Mouse (Mus musculus): ENCODE data around the gene Slc12a8.

Gene Slc12a8

GRCm38 (mm10) chr16:33610466-33610865 is 93.3 kb downstream of the Slc12a8 start:
- no peak for DNase-seq (ENCODE audit: low read depth, low spot score)

- no peak for DNase-seq (ENCODE audit: low read depth, low spot score)
These were observed 94.2 kb downstream of the Slc12a8 start for GRCm38 (mm10) chr16:33611291-33611690.

- DNase-seq (ENCODE audit: low read depth, low spot score): no peak
These were observed 95.1 kb downstream of the Slc12a8 start for GRCm38 (mm10) chr16:33612056-33612770.

- no peak for DNase-seq (ENCODE audit: low read depth, low spot score)
These were observed 98.9 kb downstream of the Slc12a8 start for GRCm38 (mm10) chr16:33615986-33616385.

GRCm38 (mm10) chr16:33621836-33622235 is 104.7 kb downstream of the Slc12a8 start:
- DNase-seq (ENCODE audit: low read depth, low spot score): no peak

GRCm38 (mm10) chr16:33624586-33624985 is 107.5 kb downstream of the Slc12a8 start:
- no peak for DNase-seq (ENCODE audit: low read depth, low spot score)

- DNase-seq (ENCODE audit: low read depth, low spot score): no peak
These were observed 112.4 kb downstream of the Slc12a8 start for GRCm38 (mm10) chr16:33629539-33629938.

GRCm38 (mm10) chr16:33635836-33636595 is 118.9 kb downstream of the Slc12a8 start:
- DNase-seq (ENCODE audit: low read depth, low spot score): no peak

GRCm38 (mm10) chr16:33641779-33642178 is 124.7 kb downstream of the Slc12a8 start:
- no peak for DNase-seq (ENCODE audit: low read depth, low spot score)

- DNase-seq (ENCODE audit: low read depth, low spot score): no peak
These were observed 136.0 kb downstream of the Slc12a8 start for GRCm38 (mm10) chr16:33653116-33653515.

- no peak for DNase-seq (ENCODE audit: low read depth, low spot score)
These were observed 138.3 kb downstream of the Slc12a8 start for GRCm38 (mm10) chr16:33655443-33655842.

- DNase-seq (ENCODE audit: low read depth, low spot score): no peak
These were observed 140.1 kb downstream of the Slc12a8 start for GRCm38 (mm10) chr16:33657191-33657590.

GRCm38 (mm10) chr16:33658121-33658520 is 141.0 kb downstream of the Slc12a8 start:
- DNase-seq (ENCODE audit: low read depth, low spot score): no peak

GRCm38 (mm10) chr16:33659521-33659920 is 142.4 kb downstream of the Slc12a8 start:
- no peak for DNase-seq (ENCODE audit: low read depth, low spot score)

- no peak for DNase-seq (ENCODE audit: low read depth, low spot score)
These were observed 143.0 kb downstream of the Slc12a8 start for GRCm38 (mm10) chr16:33660125-33660524.

GRCm38 (mm10) chr16:33662841-33663240 is 145.7 kb downstream of the Slc12a8 start:
- no peak for DNase-seq (ENCODE audit: low read depth, low spot score)

GRCm38 (mm10) chr16:33666226-33666625 is 149.1 kb downstream of the Slc12a8 start:
- no peak for DNase-seq (ENCODE audit: low read depth, low spot score)

- no peak for DNase-seq (ENCODE audit: low read depth, low spot score)
These were observed 149.9 kb downstream of the Slc12a8 start for GRCm38 (mm10) chr16:33666985-33667538.

- DNase-seq (ENCODE audit: low read depth, low spot score): no peak
These were observed 151.3 kb downstream of the Slc12a8 start for GRCm38 (mm10) chr16:33668448-33668847.

- no peak for DNase-seq (ENCODE audit: low read depth, low spot score)
These were observed 151.9 kb downstream of the Slc12a8 start for GRCm38 (mm10) chr16:33669072-33669471.

GRCm38 (mm10) chr16:33670340-33670739 is 153.2 kb downstream of the Slc12a8 start:
- DNase-seq (ENCODE audit: low read depth, low spot score): no peak

GRCm38 (mm10) chr16:33670933-33671332 is 153.8 kb downstream of the Slc12a8 start:
- DNase-seq (ENCODE audit: low read depth, low spot score): no peak

GRCm38 (mm10) chr16:33672188-33672587 is 155.1 kb downstream of the Slc12a8 start:
- no peak for DNase-seq (ENCODE audit: low read depth, low spot score)

Measured in WW6 (cell line).